Mouse (Mus musculus) C2C12 (cell line): ENCODE measurements around the gene Nr3c2.

ENCODE experiments used
- CTCF ChIP-seq: IDR thresholded peaks from one replicate; pipeline ENCODE4 v1.5.1; 2011; ENCODE audit not compliant: control insufficient read depth, insufficient read depth, insufficient read length
- FOSL1 ChIP-seq: IDR thresholded peaks from one replicate; pipeline ENCODE4 v1.8.0; 2011; ENCODE audit warnings: mild to moderate bottlenecking, low read length; ENCODE audit not compliant: poor library complexity, insufficient read depth, severe bottlenecking
- MAX ChIP-seq: IDR thresholded peaks from one replicate; pipeline ENCODE4 v1.6.1; 2011; ENCODE audit warnings: mild to moderate bottlenecking, control low read depth
- MYOD1 ChIP-seq: IDR thresholded peaks from one replicate; pipeline ENCODE4 v1.6.1; 2011; ENCODE audit warnings: low read depth; ENCODE audit not compliant: control insufficient read depth, insufficient read length
- USF1 ChIP-seq: IDR thresholded peaks from one replicate; pipeline ENCODE4 v1.6.1; 2011; ENCODE audit warnings: low read depth, mild to moderate bottlenecking, control low read depth, moderate library complexity

DNA sequence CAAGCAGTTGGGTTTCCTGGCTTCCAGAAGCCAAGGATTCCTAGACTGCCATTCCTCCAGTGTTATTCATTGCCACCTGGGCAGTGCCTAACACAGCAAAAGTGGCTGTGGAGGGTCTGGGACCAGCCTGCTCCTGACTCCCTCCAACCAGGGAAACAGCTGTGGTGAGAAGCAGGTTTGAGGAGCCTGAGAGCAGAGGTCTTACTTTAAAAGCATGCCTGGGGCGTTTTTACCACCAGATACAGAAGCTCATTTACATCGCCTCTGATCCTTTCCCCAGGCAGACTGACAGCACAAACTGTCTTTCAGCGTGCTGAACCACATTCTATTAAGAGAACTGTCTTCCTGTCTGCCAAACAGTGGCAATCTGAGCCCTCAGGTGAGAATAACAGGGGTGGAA is 380.7 kb downstream of the Nr3c2 start:
- TF ChIP-seq CTCF (no peak), USF1 (no peak), MAX (no peak), FOSL1 (no peak), MYOD1 (no peak)
